Mouse (Mus musculus) mouse trophoblast stem cell (cell line): ENCODE data around the gene Ubl5.
"Not testable (repeated sequence)": the region's sequence is repeated elsewhere in the genome, so short reads cannot be mapped to it uniquely, and the experiment has no call there.

Experiments
- in situ Hi-C, 2 experiments: fragments of 300-500 bp; cut with MseI, MboI; formaldehyde crosslinking; loops; 2 replicates in 1 of 2; 3 replicates in 1 of 2; pipeline ENCODE4 v1.15.1; 2025

Ubl5 gene

DNA sequence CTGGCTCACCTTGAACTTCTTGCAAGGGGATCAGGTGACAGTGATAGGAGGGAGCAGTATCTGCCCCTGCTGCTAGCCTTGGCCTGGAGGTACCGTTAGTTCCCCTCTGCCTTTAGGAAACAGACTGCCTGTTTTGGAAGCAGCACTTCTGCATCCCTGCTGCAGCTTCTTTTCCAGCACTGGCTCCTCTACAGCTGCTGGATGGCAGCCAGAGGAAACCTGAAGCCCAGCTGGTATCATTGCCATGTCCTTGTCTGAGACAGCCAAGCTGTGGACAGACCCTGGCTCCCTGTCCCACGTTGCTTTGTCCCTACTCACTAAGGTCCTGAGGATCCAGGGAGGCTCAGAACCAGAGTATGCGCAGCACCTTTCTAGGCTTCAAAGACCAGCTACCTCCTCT lies 14.9 kb downstream of the Ubl5 start:
- in situ Hi-C loops: no loop called here

DNA sequence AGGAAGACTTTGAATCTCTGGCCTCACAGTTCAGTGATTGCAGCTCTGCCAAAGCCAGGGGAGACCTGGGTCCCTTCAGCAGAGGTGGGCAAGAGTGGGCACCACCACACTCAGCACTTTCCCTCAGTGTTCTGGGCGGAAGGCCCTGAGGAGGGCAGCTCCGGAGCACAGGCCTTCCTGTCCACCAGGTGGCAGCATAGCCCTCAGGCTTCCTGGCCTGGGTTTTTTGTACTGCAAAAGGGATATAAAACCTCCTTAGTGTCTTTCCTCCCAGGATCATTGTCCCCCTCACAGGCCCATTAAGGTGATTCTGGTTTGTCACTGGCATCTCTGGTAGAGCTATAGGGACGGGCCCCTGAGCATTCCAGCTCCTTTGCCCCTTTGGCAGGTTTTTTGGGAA lies 19.6 kb downstream of the Ubl5 start:
- in situ Hi-C loops: no loop called here

DNA sequence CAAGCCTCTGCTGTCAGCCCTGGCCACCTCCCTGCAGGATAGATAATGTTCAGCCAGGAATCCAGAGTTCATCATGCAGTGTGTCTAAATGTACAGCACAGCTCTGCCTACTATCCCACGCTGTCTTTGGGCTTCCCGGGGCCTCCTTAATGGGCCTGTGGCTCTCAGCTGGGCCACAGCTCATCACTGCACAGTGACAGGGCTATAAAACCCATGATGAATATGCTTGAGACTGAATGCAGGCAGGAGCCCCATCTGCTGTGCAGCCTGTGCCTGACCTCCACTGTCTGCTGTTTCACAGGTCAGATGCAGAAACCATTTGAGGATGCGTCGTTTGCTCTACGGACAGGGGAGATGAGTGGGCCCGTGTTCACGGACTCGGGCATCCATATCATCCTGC lies 20.2 kb downstream of the Ubl5 start:
- in situ Hi-C loops: no loop called here

DNA sequence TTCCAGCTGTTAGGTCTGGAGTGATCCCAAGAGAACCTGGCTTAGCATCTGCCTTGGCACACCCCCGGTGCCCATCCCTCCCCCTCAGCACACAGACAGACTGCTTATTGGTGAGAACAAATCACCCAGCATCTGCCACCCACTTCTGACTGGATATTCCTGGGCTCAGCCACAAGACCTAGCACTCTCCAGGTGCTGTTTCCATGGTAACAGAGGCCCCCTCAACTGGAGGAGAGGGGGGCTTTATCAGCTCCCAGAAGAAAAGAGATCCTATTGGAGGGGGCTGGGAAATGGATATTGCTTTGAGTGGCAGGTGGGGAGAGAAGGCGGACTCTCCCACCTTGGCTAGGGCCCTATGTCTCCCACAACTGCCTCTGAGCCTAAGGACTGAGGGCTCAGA lies 21.3 kb downstream of the Ubl5 start:
- in situ Hi-C loops: no loop called here

DNA sequence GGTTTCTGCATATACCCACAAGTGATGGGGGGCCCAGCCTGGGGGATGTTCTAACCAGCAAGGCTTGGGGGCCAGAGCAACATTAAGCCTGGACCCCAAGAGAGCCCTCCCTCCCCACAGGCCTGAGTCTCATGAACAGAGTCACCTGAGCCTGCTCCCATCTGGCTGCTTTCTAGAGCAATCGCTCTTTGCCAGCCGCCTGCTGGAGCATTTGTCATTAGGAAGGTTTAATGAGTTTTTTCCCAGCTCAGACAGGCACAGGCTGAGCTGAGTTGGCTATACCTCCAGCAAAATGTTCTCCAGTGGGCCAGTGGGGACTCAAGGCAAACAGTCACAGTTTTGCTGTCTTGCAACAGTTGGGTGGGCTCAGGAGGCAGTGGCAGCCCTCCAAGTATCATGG lies 21.7 kb downstream of the Ubl5 start:
- in situ Hi-C loops: no loop called here

DNA sequence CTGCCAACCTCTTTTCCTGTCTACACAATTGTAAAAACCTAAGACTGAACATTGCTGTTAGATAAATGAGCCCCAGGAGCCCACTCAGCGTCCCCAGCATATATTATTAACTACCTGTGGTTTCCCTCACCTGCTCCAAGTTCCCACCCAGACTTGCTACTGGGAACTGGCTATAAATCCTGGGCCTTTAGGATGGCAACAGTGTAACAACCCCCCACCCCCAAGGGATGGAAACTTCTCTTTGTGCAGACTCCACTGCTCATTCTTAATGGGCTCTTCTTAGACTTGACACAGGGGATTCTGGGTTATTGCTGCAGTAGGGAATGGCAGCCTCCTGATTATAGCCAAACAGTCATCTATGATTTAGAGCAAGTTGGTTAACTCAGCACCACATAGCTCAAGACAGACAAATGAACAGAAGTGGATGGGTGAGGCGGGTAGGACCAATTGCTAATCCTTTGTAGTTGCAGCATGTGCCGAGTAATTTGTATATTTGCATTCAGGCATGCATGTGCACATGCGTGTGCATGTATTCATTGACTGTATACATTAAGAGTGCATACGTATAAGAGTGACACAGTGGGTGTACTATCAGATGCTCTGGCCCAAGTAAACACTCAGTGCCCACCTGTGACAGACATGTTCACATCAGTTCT lies 22.4 kb downstream of the Ubl5 start:
- in situ Hi-C loops: no loop called here

DNA sequence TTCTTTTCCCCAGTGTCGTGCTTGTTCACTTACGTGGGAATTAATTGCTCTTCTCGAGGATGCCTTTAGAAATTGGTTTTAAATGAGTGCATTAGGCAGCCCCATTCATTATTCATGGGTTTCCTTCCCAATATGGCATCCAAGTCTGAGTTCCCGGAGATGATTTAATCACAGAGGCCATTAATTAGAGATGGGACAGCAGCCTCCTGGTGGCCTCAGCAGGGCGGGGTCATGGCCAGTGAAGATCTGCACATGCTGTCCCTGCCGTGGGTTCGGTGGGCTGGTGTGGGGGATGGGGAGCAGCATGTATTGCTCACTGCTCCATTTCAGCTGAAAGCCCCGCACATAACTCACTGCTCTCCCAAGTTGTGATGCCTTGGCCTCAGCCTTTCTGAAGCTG lies 23.2 kb downstream of the Ubl5 start:
- in situ Hi-C loops: no loop called here

DNA sequence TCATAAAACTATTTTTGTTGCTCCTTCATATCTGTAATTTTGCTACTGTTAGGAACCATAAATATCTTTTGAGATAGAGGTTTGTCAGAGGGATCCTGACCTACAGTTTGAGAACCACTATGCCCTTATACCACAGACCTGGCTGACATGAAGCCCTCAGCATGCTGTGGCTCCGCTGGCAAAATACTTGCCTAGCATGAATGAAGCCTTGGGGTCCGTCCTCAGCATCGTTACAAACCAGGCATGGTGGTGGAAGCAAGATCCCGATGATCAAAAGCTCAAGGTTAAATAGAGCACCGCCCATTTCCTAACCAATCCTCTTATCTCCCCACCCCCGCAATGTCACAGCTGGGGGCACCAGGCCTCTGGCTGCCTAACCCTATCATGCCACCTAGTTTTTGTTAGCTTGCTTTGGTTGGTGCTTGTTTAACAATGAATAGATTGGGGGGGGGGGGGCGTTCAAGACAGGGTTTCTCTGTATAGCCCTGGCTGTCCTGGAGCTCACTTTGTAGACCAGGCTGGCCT lies 23.9 kb downstream of the Ubl5 start:
- in situ Hi-C loops: no loop called here

DNA sequence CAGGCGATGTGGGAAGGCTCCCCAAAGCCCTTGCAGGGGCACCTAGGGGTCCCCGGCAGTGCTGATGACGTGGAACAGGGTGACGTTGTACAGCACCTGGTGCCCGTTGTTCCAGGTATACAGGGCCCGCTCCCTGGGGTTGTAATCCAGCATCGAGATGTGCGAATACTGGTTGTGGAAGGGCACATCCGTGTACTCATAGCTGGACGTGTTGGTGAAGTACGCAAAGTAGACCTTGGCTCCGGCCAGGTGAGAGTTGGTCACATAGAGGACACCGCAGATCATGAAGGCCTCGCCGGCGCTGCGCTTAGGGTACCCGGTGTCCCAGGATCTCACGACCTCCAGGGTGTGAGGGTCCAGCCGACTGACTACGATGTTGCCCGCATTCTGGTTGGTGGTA lies 25.4 kb downstream of the Ubl5 start:
- in situ Hi-C loops: no loop called here

DNA sequence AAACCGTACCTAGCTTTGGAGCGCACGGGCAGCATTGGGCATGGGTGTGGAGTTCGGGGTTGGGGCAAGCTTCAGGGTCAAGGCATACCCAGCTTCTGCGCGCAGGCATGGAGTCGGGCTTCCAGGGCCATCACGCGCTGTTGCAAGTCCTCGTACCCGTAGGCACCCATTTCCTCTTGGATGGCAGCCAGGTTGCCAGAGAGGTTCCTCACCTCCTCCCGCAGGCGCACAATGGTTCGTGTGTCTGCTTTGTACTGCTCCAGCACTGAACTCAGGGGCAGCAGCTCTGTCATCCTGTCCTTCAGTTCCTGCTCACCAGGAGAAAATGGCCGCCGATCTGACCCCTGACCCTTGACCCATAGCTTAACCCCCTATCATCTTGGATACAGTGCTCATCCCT lies 29.4 kb downstream of the Ubl5 start:
- in situ Hi-C loops: loop anchor here in 1 of 2 experiments (5.0 kb wide), 1 partner anchor 40 kb away; no protein-coding TSS in a partner anchor

DNA sequence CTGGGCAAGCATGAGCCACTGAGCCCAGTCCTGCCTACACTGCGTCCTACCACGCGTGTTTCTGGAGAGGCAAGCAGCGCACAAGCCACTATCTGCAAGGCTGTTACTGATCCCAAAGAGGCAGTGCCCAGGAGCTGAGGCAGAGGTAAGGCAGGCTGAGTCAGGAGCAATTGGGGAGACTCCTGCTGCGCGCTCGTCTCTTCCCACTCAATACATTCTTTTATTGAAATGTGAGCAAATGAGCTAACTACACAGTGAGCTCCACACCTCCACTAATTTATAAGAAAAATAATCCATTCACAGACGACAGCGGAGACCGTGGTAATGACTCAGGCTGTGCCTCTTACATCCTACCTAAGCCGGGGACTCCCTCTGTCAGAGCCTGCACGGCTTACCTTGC lies 35.2 kb downstream of the Ubl5 start:
- in situ Hi-C loops: no loop called here

DNA sequence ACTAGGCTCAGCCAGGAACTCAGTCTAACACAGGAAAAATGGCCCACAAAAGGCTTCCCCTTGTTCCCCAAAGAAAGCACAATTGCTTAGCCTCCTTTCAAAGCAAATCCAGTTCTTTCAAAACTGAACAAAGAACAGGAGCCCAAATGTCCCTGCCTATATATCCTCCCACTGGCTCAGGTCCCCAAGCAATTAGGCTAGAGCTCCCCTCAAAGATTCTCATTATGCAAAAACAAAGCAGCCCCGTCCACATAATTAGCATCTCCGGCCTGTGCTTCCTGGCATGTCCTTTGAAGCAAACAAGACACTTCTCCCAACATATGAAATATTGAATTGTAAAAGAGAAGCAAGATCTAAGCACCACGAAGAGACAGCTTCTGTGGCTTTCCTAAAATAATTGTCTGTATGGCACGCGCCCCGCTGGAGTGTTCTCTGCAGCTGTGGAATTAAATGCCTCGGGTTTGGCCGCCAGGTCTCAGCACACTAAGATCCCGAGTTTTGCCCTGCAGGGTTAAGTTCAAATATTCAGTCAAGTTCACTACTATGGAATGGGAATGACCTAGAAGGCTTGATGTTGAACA lies 37.8 kb downstream of the Ubl5 start:
- in situ Hi-C loops: no loop called here

DNA sequence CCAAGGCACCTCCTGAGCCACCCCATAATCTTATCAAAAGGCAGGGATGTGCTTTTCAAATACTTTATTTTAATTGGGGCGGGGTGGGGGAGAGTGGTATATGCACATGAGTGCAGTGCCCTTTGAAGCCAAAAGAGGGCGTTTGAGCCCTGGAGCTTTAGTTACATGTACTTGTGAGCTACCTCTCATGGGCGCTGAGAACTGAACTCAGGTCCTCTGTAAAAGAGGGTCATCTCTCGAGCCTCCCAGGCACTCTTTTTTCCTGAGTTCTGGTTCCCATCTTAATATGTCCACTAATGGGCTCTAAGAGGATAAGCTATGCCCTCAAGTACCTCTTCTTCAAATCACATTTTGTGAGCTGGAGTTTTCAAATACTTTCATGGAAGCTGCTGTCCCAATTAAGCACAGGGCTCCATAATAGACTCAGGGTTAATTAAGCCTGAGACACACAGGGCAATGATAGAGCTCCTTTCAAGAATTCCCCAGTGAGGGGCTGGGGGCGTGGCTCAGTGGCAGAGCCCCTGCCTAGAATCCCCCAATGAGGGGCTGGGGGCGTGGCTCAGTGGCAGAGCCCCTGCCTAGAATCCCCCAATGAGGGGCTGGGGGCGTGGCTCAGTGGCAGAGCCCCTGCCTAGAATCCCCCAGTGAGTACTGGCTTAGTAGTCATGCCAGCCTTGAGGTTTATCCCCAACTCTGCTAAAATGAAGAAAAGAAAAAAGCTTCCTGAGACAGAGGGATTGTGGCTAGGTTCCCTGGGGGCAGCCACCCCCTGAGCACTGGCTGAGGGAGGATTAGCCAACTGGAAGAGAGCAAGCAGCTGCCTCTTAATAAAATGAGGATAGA lies 39.1 kb downstream of the Ubl5 start:
- in situ Hi-C loops: no loop called here

DNA sequence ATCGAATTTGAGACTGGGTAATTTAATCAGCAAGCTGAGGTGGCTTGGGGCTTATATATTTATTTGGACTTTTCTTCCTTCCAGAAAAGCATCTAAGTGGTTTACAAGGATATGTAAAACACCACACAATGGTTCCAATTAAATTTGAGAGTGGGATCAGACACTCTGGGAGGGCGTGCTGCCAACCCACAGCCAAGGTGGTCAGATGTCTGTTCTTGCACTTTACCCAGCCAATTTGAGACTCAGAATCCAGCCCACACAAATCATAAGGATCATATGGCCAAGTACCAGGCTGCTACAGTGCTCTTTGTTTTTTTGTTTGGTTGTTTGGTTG lies 39.7 kb downstream of the Ubl5 start:
- in situ Hi-C loops: no loop called here

DNA sequence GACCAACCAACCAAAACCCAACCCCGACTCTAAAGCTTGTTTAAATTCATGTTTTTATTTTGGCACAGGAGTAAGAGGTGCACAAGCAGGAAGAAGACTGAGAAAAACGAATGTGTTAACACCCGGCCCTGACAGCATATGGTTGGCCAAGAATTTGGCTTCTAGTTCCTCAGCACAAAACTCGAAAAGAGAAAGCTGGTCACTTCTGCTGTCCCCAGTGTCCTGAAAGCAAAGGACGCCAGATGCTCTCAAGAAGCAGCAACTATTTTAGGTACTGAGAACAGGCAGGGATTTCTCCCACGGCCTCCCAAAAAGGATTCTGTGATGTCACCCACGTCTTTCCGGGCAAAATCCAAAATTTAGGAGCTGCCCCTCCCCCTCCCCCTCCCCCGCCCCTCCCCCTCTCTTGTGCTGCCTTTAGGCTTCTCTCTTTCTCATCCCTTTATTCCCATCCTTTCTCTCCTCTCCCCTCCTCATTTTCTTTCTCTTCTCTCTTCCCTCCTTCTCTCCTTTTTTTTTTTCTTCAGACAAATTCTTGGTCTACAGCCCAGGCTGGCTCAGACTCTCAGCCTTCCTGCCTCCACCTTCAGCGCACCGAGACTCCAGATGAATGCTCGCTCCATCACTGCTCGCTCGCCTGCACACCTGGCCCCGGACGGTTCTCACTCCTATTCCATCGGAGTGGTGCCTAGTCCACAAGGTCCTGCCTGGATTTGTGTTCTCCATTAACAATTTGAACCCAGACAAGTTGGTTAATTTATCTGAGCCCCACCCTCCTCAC lies 42.6 kb downstream of the Ubl5 start:
- in situ Hi-C loops: no loop called here

DNA sequence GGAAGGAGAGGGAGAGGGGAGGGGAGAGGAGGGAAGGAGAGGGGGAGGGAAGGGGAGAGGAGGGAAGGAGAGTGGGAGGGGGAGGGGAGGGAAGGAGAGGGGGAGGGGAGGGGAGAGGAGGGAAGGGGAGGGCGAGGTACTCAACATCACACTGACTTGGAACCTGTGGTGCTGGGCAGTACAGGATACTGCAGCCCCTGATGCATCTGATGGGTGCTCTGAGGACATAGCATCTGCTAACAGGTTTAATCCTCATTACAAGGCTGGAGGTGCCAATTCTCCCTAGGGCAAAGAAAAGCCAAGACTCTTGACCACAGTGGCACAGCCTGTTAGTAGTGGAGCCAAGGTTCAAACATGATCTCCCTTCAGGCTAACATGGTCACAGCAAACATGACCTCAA lies 46.7 kb downstream of the Ubl5 start:
- in situ Hi-C loops: no loop called here

DNA sequence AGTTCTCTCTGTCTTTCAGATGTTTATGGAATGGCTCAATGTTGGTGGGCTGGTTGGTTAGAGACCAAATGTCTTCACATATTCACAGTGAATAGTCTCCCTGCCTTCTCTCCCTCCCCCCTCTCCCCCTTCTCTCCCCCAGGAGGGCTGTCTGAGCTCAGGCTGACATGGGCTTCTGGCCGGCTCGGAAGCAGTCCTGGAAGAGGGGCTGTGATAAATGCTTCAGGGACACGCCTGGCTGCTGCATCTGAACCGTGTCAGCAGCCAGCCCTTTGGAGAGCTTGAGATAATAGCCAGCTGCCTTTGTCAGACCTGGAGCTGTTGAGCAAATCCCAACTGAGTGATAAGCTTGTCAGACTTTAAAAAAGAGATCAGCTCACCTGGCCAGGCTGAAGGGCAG lies 47.2 kb downstream of the Ubl5 start:
- in situ Hi-C loops: no loop called here

DNA sequence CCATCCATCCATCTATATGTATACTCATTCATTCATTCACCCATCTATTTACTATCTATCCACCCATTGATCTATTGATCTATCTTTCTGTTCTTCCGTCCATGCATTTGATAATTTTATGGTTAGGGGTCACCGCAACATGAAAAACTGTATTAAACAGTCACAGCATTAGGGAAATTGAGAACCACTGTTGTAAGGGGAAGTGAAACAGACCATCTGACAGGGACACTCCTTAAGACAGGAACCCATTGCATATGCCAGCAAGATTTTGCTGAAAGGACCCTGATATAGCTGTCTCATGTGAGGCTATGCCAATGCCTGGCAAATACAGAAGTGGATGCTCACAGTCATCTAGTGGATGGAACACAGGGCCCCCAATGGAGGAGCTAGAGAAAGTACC lies 47.8 kb downstream of the Ubl5 start:
- in situ Hi-C loops: not testable (repeated sequence)

DNA sequence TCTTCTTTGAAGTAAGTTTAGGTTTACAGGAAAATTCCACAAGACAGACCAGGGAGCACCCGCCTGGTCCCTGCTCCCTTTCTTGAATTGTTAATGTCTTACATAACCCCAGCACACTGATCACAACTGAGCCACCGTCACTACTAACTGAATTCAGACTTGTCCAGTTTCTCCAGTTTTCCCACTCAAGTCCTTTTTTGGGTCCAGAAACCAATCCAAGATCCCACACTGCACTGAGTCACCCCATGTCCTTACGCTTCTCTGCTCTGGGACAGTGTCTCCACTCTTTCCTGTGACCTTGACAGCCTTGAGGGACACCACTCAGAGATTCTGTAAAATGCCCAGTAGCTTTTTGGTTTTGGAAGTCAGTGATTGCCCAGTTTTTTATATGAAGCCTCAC lies 50.2 kb downstream of the Ubl5 start:
- in situ Hi-C loops: no loop called here

DNA sequence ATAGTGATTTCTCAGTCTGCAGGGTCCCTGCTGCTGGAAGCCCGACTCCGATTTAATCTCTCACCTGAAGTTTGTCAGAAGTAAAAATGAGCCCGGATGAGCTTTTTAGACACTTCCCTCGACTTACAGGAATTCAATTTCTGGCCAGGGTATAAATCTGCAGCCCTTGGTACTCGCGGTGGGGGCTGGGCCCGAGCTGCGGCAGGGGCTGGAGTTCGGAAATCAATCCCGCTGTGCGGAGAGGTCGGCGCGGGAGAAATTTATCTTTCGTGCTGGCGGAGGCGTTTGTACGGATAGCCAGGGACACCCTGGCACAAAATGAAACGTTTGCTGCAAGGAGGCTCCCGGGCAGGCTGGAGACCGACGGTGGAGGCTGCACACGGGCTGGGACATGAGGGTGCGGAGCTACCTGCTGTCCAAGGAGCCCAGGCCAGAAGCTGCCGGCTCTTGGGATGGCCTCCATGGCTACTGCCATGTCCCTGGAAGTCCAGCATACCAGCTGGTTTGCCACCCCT lies 52.1 kb downstream of the Ubl5 start:
- in situ Hi-C loops: no loop called here

DNA sequence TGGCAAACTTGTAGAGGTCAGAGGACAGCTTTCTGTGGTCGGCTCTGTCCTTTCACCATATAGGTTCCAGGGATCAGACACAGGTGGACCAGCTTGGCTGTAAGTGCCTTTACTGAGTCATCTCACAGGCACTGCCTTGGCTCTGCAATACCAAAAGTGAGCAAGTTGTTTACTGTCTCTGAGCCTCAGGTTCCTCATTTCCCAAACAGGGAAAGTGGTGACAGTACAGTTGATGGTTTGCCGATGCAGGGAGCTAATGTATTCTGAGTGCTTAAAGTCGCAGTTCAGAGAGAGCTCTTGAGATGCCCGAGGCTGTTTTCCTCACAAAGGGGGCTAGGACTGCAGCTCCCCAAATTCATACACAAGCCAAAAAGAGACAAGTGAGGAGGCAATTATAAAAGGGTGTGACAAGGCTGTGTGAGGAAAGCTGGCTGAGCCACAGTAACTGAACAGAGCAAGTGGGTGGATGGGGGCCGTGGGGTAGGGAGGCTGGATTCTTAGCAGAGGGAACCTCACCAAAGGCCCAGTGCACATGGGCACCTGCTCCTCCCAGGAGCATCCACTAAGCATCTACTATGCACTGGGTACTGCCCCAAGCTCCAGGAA lies 53.5 kb downstream of the Ubl5 start:
- in situ Hi-C loops: no loop called here
